Mouse (Mus musculus) mouse embryonic stem cell (cell line): ENCODE data around the gene Sgms1.

Experiments
- in situ Hi-C, 2 experiments: fragments of 300-500 bp; cut with MboI; formaldehyde crosslinking; loops; 1 replicate in 1 of 2; 3 replicates in 1 of 2; pipeline ENCODE4 v1.14.3; 2019 to 2020; ENCODE audit warnings: low sequenced_read_pairs in 2 of 2, low pct_unique_long_range_greater_than_20kb in 1 of 2, mixed read lengths in 1 of 2; ENCODE audit not compliant: unreplicated experiment in 1 of 2

The Sgms1 gene

DNA sequence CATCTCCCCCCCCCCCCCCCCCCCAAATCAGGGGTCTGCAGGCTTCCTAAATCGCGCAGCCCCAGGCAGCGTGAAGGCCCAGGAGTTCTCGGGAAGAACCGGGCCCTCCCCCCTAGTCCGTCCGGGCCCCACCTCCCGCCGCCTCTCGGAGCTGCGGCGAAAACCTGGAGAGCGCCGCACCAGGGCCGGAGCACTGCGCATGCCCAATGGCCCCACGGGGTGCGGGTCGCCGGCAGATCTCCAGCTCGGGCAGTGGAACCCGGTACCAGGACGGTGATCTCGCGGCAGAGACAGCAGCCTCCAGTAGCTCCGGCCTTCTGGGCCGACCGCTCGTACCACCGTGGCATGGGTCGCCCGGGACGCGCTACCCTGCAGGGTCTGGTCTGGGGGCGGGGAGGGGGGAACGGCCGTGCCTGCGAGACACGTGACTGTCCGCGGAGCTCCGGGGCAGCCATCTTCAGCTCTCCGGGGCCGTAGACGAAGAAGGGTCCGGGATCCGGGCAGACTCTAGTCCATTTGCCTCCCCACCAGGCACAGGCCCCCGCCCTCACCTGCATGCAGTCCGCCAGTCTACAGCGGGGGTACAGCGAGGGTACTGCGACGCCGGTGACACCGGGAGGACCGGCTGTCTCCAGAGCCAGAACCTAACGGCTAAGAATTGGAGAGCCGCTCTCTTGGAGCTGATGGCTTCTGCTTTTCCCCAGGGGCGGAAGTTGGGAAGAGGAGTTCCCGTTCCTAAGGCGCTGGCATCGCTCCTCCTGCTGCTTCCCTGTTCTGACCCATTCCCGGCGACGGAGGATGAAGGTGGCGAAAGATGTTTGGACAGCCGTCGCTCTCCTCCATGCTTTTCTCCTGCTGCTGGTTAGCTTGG is at the start of gene Sgms1:
Gene Sgms1 (minus strand): TSS at position 714 of the 871 bp plus-strand sequence.
- in situ Hi-C loops: no loop called here

DNA sequence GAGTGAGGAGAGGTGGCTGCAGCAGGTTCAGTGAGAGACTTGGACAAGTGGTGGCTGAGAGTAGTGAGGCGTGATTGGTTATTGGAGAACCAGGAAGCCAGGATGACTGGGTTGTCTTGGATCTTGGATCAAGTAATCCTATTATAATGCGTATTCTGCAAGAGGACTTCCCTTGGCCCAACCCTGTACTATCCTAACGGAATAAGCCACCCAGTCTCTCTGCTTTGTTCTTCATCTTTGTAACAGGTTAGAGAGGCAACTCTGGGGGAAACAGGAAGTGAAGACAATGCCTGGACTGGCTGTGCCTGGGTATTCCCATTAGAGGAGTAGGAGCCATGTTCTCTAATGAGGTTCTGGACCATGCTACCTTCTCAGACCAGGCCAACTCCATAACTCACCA is 36.3 kb upstream of the Sgms1 start:
- in situ Hi-C loops: no loop called here

DNA sequence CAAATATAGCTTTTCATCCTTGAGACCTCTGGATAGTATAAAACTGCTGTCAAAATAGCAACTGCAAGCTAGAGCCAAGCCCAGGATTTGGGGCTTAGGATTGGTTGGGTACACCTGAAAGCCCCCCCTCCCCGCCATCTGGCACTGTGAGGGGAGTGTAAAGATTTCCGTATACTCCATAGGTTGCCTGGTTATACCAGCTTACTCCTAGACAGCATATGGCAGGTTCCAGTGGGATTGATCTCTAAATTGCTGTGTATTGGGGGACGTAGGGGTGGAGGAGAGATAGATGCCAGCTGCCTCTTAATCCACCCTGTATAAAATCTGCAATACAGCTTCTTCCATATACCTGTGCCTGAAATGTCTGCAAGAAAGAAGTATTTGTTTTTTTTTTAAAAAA is 35.2 kb upstream of the Sgms1 start:
- in situ Hi-C loops: no loop called here

DNA sequence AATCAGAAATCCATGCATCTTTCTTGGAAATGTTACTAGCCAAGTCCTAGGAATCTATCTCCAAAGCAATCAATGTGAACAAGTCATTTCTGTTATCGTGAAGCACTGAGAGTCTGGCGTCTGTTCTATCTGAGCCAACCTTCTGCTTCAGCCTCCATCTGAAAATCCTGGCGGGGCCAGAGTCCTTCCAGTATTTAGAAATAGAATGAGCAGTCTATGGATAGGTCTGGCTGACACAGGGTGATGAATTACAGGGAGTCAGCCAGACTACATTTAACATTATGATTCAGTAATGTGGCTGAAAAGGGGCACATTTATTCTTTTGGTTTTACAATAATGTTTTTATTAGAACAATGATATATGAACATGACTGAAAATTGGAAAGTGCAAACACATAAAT is 29.6 kb upstream of the Sgms1 start:
- in situ Hi-C loops: no loop called here

DNA sequence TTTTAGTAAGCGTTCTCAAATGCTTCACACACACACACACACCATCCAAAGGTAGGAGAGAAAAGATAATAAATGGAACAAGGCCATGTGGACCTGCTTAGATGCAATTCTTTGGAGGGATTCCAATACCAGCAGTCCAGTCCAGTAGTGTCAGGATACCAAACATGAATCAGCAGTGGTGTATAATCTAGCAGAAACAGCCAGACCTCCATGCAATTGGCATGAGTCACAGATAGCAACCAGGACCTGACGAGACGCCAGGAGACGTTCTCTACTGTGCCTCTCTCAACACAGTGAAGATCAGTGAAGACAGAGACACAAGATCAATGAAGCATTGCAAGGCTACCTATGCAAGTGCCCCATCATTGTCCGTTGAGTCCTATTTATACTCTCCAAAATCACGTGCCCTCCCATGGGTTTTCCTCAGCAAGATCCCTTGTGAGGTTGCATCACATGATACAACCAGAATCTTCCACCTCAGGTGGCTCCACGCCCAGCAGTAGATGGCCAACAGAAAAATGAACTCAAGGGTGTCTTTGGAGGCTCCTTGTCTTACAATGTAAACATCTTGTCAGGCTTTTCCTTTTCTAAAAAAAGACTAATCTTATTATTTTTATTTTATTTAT is 27.3 kb upstream of the Sgms1 start:
- in situ Hi-C loops: no loop called here

DNA sequence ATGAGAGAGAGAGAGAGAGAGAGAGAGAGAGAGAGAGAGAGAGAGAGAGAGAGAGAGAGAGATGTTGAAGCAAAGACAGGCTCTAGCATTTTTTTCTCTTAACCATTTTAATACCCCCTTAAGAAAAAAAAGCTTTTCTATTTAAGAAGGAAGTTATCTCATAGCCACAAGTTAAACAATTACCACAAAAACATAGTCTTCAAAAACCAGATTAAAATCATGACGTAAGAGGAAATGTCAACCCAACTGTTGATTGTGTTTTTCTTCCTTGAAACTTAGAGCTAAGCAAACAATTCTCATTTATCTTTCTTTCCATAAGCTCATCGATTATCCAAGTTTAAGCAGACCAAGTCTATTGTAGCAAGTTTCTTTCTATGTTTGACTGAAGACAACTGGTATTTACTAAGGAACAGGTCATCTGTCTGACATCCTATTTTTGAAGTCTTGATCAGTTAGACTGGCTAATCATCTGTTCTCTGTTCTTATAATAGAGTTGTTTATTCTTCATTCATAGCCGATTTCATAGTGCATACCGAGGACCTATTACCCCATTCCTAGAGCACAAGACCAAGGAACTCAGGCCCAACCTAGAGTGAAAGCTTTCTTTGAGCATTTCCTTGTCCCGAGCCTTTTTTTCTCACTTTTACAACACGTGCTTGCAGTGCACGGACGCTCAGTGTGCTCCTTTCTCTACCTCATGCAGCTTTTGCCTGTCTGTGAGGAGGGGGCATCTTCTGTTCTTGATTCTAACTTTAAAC is 20.3 kb upstream of the Sgms1 start:
- in situ Hi-C loops: no loop called here

DNA sequence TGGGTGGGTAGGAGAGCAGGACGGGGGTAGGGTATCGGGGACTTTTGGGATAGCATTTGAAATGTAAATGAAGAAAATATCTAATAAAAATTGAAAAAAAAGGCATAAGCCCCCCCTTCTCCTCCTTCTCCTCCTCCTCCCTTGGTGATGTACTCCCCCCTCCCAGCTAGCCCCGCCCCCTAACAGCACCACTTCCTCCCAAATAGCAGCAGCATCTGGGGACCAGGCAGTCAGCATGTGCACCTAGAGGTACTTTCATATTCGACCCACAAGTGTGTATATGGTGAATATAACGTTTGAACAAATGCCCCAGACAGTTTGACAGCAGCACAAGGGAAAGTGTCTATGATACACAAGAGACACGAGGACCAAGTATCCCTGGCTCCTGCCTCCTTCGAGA is 17.2 kb upstream of the Sgms1 start:
- in situ Hi-C loops: no loop called here

DNA sequence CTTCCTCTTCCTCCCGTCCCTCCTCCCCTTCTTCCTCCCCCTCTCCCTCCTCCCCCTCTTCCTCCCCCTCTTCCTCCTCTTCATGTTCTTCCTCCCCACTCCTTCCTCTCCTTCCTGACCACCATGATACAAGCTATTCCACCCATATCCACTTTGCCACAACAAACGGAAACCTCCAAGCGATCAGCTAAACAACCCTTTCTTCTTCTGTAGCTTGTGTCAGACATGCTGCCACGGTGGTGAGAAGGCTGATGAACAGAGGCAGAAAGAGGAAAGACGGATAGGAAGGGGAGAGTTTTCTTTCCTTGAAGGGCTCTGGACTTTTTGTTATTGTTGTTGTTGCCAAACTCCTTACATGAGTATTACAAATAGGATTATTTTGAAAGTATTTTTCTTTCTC is 14.9 kb upstream of the Sgms1 start:
- in situ Hi-C loops: no loop called here

DNA sequence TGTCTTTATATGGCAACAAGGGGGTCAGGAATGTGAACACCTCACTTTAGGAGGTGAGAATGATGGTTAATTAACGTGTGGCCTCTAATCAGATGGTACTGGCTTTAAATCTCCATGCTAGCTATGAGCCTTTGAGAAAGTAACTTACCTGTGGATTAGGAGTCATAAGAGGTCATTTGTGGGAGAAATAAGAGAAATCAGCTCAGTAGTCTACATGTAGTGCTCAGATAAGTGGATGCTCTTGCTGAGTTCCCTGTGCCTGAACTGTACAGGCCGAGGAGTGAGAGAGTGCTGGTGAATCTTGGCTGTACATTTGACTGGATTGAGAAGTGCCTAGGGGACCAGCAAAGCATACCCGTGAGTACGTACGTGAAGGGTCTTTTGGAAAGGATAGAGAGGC is 14.3 kb upstream of the Sgms1 start:
- in situ Hi-C loops: no loop called here

DNA sequence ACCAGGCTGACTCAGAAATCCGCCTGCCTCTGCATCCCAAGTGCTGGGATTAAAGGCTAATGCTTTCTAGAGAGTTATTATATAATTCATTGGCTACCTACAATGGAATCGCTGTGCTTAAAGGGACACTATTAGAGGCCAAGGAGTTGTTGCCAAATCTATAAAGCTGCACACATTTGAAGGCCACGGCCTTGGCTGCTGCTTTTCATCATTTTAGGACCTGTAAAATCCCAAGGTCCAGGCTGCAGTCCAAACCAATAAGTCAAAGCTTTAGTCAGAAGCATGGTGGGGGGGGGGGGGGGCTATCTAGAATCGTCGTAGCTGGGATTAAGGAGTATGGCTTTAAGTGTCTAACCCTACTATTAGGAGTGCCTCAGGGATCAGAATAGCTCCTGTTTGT is 9.0 kb upstream of the Sgms1 start:
- in situ Hi-C loops: no loop called here

DNA sequence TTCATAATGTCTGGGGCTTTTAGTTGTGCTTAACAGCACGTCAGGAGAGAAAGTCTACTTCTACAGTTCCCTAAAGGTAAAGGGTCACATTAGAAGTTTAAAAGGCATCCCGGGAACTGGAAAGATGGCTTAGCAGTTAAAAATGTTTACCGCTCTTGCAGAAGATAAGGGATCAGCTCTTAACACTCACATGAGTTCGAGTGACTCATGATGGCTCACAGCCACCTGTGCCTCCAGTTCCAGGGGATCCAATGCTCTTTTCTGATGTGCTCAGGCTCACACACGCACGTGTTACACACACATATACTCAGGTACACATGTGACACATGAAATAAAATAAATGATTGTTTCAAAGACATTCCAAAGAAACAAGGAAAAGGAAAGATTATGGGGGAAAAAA is 6.8 kb upstream of the Sgms1 start:
- in situ Hi-C loops: no loop called here

DNA sequence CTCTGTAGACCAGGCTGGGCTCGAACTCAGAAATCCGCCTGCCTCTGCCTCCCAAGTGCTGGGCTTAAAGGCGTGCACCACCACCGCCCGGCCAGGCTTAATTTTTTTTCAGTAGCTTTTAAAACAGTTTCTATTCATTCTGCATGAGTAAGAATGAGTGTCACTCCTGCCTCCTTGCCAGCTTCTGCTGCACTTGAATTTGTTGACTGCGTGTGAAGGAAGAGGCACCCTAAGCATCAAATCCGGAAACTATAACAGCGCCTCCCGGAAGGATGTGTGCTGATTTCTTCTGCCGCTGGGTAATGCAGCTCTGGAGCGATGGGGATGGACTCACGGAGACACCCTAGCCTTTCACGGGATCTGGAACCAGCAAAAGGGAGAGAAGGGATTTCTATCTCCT is 5.3 kb upstream of the Sgms1 start:
- in situ Hi-C loops: no loop called here

DNA sequence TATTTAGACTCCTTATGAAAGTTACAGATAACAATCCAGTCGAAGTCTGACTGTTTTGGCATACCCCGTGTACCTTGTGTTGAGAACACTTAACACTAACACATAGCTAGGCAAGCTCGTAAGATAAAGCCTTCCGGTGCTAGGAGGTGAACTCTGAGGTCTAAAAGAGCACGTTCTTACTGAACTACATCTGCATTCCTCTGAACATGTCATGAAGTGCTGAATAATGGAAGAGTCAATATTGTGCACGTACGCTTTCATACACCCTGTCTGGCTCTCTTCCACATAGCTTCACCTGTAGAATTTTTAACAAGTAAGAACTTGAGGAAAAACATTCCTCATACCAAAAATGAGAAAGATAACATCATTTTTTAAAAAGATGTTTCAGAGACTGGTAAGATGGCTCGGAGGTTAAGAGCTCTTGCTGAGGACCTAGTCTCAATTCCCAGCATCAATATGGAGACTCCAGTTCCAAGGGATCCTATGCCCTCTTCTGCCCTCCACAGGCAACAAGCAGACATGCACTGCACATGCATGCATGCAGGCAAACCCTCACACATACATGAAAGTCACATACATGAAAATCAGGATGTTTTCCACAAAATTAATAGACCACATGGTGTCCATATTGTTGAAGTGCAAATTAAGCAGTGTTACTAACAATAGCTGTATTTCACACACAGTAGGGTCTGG is 4.4 kb upstream of the Sgms1 start:
- in situ Hi-C loops: no loop called here

DNA sequence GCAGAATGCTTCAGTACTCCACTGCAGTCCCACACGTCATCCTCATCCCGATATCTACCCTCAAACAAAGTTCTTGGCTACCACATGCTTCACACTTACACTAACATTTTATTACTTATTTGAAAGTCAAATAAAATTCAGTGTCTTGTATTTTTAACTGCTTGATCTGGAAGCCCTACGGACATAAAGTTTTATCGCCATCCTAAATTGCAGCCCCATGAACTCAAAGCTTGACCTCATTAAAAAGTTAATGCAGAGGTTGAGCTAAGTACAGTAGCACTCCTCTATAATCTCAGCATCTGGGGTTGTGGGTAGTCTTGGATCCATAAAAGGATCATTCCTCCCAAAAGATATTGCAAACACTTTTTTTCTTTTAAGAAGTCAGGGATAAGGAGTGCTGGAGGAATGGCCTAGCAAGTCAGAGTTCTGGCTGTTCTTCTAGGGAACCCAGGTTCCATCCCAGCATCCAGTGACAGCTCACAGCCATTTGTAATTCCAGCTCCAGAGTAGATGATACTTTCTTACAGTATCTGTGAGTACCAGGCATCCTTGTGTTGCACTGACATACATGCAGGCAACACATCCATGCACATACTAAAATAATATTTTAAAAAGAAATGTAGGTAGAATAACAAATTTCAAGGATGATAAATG is 3.7 kb upstream of the Sgms1 start:
- in situ Hi-C loops: no loop called here

DNA sequence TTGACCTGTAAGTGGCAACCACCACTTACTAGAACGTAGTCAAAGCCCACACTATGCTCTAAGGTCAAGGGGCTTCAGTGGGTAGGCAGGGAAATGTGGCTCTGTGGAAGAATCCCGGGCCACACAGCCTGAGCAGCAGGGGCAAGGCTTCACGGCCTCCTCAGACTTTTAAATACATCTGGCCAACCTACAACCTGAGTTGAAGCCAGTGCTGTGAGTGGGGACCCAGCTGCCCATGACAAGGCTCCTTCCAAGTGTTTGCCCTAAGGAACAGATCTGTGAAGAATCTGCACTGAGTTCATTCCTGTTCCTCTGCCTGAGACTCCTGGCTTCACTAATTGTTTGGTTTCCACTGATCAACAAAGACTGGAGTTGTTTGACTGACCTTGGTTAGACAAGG is 1.9 kb upstream of the Sgms1 start:
- in situ Hi-C loops: no loop called here

DNA sequence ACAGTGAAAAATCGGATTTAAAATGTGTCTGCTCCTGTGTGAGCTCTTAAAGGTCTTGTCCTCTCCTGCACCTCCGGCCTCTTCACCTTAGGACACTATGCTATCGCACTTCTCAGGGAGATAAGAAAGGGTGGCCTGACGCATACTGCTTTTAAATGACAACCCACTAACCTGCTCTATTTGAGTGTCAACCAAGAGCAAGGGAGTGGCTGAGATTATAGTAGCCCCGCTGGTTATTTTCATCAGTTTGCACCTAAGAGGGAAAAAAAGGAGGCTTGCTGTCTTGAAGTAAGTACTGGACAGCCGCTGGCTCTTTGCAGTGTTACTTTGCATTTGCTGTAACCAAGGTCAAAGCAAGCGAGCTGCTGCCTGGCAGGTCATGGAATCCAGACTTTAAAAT is 602 bp upstream of the Sgms1 start:
- in situ Hi-C loops: no loop called here

DNA sequence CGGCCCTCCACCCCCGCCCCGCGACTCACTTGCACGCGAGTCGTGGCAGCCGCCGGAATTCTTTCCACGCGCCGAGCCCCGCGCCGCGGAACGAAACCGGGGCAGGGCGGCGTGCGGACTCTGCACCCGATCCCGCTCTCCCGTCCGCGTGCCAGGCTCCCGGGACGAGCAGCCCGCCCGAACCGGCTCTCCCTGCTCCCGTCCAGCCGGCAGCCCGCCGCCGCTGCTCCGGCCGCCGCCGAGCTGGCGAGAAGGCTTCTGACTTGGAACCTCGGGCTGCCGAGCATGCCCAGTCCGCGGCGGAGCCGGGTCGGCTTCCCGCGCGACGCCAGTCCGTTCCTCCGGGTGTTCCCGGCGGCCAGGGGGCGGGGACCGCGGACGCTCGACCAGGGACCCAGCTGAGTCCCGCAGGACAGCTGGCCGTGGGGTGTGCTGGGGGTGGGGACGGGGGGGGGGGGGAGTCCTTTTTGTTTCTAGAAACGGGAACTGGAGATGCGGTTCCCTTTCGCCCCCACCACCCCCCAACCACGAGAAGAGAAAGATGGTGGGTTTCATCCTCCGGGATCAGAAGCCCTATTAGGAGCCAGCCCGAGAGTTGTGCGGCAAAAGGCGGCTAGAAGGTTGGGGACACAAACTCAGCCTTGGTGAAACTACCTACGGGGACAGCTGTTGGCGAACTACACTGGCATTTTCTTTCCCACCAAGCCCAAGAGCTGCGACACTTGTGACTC is 1.2 kb downstream of the Sgms1 start:
- in situ Hi-C loops: no loop called here
